Mouse (Mus musculus) MEL-GATA-1-ER (cell line): ENCODE results near the gene Hsd17b6.
"Not testable (repeated sequence)": the region's sequence is repeated elsewhere in the genome, so short reads cannot be mapped to it uniquely, and the experiment has no call there.

Experiments
- DNase-seq: peaks from one replicate; pipeline ENCODE4 v3.0.0-alpha.2; 2012; ENCODE audit warnings: low read depth; ENCODE audit errors: extremely low read depth

The Hsd17b6 gene

DNA sequence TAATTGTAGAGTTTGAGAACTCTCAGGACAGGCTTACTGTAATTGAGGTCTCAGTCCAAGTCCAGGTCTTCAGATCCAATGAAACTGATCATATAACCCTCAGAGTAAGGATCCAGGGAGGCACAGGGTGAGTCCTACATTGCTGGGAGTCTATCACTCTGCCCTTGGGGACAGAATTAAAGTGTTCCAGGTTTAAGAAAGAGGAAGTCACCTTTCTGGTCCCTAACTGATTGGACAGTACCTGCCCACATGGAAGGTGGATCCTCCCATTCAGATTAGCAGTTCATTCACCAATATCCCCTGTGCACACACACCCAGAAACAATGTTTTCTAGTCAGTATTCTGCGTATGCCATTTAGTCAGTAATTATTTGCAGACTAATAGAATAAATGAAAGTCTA, at the start of gene Hsd17b6:
TSS of gene Hsd17b6 (minus strand) at position 166 of the 400 bp plus-strand sequence.
- no peak for DNase-seq

DNA sequence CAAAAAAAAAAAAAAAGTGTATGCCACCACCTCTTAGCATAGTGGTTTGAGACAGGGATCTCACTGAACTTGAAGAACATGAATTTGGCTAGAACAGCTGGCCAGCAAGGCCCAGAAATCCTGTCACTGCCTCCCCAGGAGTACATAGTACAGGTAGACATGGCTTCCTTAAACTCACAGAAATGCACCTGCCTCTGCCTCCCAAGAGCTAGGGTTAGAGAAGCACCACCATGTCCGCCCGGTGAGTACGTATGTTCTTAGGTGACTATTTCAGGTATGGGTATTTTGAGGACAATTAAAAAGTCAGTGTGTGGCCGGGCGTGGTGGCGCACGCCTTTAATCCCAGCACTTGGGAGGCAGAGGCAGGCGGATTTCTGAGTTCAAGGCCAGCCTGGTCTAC, 45.6 kb upstream of the Hsd17b6 start:
- DNase-seq, result no peak

DNA sequence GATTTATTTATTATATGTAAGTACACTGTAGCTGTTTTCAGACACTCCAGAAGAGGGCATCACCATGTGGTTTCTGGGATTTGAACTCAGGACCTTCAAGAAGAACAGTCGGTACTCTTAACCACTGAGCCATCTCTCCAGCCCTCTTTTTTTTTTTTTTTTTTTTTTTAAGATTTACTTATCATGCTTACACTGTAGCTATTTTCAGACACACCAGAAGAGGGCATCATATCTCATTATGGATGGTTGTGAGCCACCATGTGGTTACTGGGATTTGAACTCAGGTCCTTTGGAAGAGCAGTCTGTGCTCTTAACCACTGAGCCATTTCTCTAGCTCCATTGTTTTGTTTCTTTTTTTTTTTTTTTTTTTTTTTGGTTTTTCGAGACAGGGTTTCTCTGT, 44.7 kb upstream of the Hsd17b6 start:
- DNase-seq, result not testable (repeated sequence)

DNA sequence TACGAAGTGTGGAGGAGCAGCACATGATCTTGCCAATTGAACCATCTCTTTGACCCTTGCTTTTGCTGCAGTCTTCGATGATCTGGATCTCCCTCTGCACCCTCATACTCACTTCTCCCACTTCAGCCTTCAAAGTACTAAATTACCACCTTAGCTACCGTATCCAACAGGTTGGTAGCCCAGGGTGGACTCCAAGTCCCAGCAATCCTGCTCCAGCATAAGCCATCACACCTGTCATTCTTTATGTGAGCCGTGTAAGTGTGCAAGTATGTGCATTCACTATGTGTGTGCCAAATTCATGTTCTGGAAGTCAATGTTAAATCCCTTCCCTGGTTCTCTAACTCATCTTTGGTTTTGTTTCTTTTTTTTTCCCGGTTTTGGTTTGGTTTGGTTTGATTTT, 44.2 kb upstream of the Hsd17b6 start:
- no peak for DNase-seq

GRCm38 (mm10) chr10:128050355-128050754, 42.9 kb upstream of the Hsd17b6 start:
- DNase-seq, result no peak

DNA sequence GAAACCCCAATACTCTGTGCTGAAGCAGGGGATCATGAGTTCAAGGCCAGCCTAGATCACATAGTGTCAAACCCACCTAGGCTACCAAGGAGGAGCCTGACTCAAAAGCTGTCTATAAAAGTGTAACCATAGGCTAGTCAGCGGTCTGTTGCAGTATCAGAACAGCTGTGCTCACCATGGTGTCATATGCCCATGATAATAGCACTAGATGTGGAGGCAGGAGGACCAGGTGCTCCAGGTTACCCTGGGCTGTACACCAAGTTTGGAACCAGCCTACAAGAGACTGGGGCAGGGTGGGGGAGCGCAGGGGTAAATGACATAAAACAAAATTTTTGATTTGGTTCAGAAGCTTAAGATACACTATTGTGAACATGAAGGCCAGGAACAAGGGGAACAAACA, 42.3 kb upstream of the Hsd17b6 start:
- no peak for DNase-seq

GRCm38 (mm10) chr10:128048157-128048556, 40.7 kb upstream of the Hsd17b6 start:
- DNase-seq, result no peak

DNA sequence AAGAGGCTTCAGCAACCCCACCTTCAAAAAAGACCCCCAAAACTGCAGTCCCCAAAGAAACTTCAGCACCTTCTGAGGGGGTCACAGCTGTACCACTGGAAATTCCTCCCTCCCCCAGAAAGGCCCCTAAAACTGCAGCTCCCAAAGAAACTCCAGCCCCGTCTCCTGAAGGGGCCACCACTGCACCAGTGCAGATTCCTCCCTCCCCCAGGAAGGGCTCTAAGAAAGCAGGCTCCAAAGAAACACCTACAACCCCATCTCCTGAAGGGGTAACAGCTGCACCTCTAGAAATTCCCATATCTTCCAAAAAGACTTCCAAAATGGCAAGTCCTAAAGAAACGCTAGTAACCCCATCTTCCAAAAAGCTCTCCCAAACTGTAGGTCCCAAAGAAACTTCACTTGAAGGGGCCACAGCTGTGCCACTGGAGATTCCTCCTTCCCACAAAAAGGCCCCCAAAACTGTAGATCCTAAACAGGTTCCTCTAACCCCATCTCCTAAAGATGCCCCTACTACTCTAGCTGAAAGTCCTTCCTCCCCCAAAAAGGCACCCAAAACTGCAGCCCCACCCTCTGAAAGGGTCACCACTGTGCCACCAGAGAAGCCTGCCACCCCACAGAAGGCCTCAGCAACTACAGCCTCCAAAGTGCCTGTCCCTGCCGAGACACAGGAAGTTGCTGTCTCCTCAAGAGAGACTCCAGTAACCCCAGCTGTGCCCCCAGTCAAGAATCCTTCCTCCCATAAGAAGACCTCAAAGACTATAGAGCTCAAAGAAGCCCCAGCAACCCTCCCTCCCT, 35.8 kb upstream of the Hsd17b6 start:
- no peak for DNase-seq

GRCm38 (mm10) chr10:128042466-128042865, 35.1 kb upstream of the Hsd17b6 start:
- DNase-seq, result no peak

GRCm38 (mm10) chr10:128041636-128042035, 34.2 kb upstream of the Hsd17b6 start:
- no peak for DNase-seq

- DNase-seq, result no peak
Measured at GRCm38 (mm10) chr10:128040293-128040692, 32.9 kb upstream of the Hsd17b6 start.

DNA sequence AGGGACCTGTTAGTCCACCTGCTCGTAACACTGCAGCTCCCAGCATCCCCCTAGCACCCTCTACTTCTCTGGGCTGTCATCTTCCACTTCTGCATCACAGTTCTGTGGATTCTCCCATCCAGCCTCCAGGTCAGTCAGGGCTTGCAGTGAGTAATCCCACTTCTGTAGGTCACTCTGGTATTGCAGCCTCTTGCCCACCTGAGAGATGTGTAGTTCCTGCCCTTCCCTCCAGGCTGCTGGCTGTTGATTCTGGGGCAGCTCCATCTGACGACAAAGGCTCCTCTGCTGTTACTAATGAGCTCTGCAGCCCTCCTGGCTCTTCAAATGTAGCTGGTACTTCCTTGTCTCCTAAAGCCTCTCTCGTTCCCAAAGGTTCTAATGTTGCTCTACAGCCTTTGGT, 32.4 kb upstream of the Hsd17b6 start:
- DNase-seq, result no peak

GRCm38 (mm10) chr10:128039167-128039566, 31.8 kb upstream of the Hsd17b6 start:
- DNase-seq, result no peak

DNA sequence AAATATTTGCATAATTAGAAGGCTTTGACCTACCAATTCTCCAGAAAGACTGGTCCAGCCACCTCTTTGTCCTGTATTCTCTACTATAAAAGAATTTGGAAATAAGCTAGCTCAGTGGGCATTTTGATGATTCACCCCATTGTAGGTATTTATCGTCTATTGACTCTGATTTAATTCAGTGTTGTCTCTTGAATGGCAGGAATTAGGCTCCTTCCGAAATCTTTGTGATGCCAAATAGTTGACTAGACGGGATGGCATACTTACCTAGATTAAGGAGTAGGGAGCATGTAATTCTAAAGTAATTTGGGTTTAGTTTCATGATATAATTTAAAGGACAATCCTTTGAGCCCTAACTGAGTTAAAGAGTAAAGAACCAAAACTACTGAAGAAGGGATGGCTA, 30.5 kb upstream of the Hsd17b6 start:
- no peak for DNase-seq

DNA sequence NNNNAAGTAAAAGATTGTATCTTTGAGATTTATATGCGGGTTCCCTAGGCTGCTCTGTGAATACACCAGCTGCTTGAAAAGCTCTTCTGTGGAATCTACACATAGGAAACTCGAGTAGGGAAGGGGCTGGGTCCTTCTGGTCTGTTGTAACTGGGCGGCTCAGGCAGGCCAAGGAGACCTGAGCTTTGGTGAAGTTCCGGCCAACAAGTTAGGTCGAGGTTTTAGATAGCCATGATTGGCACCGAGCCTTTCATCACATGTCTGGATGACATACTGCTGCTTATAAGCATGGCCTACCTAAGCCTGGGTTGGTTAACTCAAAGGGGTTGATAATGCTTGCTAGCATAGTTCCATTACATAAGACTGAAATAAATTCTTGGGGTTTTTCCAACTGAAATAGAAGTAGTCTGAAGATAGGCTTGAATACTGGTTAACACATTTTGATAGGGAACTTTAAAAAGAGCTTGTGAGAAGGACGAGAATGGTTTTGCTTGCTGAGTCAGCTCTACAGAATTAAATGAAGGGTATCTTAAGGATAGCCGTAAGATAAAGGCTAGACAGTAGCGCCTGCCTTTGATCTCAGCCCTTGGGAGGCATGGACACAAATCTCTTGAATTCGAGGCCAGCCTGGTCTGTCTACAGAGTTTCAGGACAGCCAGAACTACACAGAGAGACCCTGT, 29.5 kb upstream of the Hsd17b6 start:
- peak; percentile 69 for DNase-seq

- no peak for DNase-seq
Measured at GRCm38 (mm10) chr10:128030860-128031259, 23.4 kb upstream of the Hsd17b6 start.

- no peak for DNase-seq
Measured at GRCm38 (mm10) chr10:128029931-128030330, 22.5 kb upstream of the Hsd17b6 start.

- no peak for DNase-seq
Measured at GRCm38 (mm10) chr10:128023496-128023895, 16.1 kb upstream of the Hsd17b6 start.

- DNase-seq, result no peak
Measured at GRCm38 (mm10) chr10:128022196-128022595, 14.8 kb upstream of the Hsd17b6 start.

- DNase-seq, result peak; percentile 83
Measured at GRCm38 (mm10) chr10:128015068-128015934, 7.9 kb upstream of the Hsd17b6 start, which contains the start of gene Prim1. Gene Prim1, plus strand, starts transcription at chr10:128015168.

- DNase-seq, result no peak
Measured at GRCm38 (mm10) chr10:128009735-128010134, 2.3 kb upstream of the Hsd17b6 start.
